Mouse (Mus musculus) erythroblast, embryonic 14.5 days (primary cell): Measurements from ENCODE around the gene Dlgap1. TPM values are rescaled to one million over a fixed set of nuclear protein-coding genes. Genes with fewer than 3 reads are reported as not detected.

ENCODE experiments used
- H3K27me3 ChIP-seq: 2 replicates; pipeline ENCODE4 v1.6.1; 2012; ENCODE audit warnings: inconsistent platforms; ENCODE audit not compliant: control insufficient read depth
- H3K36me3 ChIP-seq: 2 replicates; pipeline ENCODE4 v1.6.1; 2012; ENCODE audit warnings: mild to moderate bottlenecking, inconsistent platforms; ENCODE audit not compliant: control insufficient read depth
- H3K4me1 ChIP-seq: 2 replicates; pipeline ENCODE4 v1.6.1; 2012; ENCODE audit warnings: inconsistent platforms; ENCODE audit not compliant: control insufficient read depth
- H3K4me3 ChIP-seq: replicated peaks from 2 replicates; pipeline ENCODE3; 2012; ENCODE audit warnings: moderate library complexity, mild to moderate bottlenecking, inconsistent platforms
- H3K9me3 ChIP-seq: 2 replicates; pipeline ENCODE4 v1.6.1; 2012; ENCODE audit warnings: low read length, inconsistent platforms, mixed read lengths; ENCODE audit not compliant: control insufficient read depth
- GATA1 ChIP-seq: IDR thresholded peaks from 2 replicates; pipeline ENCODE4 v1.6.1; 2012; ENCODE audit warnings: low read length, inconsistent platforms, mixed read lengths
- TAL1 ChIP-seq: IDR thresholded peaks from 3 replicates; pipeline ENCODE4 v1.6.1; 2012; ENCODE audit warnings: low read length, inconsistent platforms, mixed read lengths
- polyA plus RNA-seq: library from polyadenylated mRNA; stranded (reverse); fragments of >175 nt; gene quantifications from 2 replicates; pipeline ENCODE4 v1.2.3, GENCODE M21; 2012

Dlgap1 gene
- polyA plus RNA-seq, 1 experiment, result not detected

DNA sequence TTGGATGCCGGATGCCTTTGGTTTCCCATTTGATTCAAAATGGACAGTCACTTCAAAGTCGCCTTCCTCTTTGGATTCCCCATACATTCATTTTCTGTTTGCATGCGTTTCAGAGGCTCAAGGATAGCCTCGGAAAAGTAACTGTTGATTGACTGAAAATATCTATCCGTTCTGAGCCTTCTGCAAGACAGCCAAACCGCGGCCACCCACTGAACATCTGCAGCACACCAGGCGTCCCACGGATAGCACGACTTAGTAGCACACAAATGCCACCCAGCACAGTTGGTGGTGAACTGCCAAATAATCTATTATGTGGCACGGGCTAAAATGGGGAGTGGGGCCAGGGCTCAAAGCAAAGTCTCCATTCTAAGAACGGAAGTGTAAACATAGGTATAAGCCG lies 705.1 kb downstream of the Dlgap1 start:
- TF ChIP-seq GATA1 (no peak), TAL1 (no peak)
- Histone ChIP-seq H3K9me3 (0 out of 2 replicates have a peak, but pooled peaks cover 2% of the 10 kb centered on the region), H3K4me3 (no peak overlapping the region), H3K27me3 (no peaks in the 10 kb centered on the region), H3K36me3 (no peaks in the 10 kb centered on the region), H3K4me1 (no peaks in the 10 kb centered on the region)

DNA sequence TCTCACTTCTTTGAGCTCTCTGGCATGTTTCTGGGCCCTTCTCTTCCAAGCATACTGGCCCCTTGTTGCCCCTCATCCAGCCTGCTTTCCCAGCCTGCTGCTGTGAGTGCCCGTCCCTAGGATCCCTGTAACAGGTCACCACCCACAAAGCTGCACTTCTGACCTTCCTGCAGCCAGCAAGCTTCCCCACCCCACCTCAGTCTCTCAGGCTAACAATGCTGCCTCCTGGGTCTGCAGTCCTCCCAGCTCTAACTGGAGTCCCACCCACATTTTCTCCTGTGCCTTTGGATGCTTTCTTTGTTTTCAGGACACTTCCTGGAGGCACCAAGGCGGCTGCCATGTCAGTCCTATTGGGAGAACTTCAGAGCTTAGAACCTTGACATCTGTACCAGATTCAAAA lies 707.6 kb downstream of the Dlgap1 start:
- H3K36me3 ChIP-seq, result no peaks in the 10 kb centered on the region
- no peaks in the 10 kb centered on the region for H3K27me3 ChIP-seq
- TF ChIP-seq GATA1 (no peak), TAL1 (no peak)
- no peak overlapping the region for H3K4me3 ChIP-seq
- no peaks in the 10 kb centered on the region for H3K4me1 ChIP-seq
- 0 out of 2 replicates have a peak, but pooled peaks cover 2% of the 10 kb centered on the region for H3K9me3 ChIP-seq

DNA sequence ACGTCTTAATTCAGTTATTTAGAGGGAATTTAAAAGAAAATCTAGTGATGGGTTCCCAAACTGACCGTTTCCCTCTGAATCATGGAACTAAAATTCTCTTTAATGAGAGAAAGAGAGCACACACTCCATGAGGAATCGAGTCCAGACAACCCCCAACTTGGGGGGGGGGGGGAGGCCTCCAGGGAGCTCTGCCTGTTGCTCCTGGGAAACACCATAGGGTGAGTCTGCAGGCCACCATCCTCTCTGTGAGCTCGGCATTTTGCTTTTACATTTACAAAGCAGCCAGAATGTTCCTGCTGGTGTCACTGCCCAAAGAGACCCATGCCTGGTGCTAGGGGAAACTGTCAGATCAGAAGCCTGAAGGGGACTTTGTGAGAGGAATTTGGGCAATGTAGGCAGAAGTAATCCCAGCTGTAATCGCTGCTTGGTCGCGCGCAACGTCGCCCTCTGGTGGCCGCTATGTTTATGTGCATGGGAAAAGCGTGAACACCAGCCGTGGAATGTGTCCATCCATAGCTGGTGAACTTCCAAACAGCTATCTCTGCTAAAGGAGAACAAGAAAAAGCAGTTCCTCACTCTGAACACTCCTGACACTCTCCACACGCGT lies 714.8 kb downstream of the Dlgap1 start:
- Histone ChIP-seq H3K9me3 (no peaks in the 10 kb centered on the region), H3K4me1 (no peaks in the 10 kb centered on the region), H3K27me3 (no peaks in the 10 kb centered on the region), H3K4me3 (no peak overlapping the region), H3K36me3 (no peaks in the 10 kb centered on the region)
- TF ChIP-seq GATA1 (no peak), TAL1 (no peak)

GRCm38 (mm10) chr17:70690174-70690573 lies 721.3 kb downstream of the Dlgap1 start:
- H3K4me1 ChIP-seq, result no peaks in the 10 kb centered on the region
- no peak overlapping the region for H3K4me3 ChIP-seq
- TF ChIP-seq TAL1, result no peak
- TF ChIP-seq GATA1, result no peak
- H3K9me3 ChIP-seq, result no peaks in the 10 kb centered on the region
- no peaks in the 10 kb centered on the region for H3K27me3 ChIP-seq
- H3K36me3 ChIP-seq, result no peaks in the 10 kb centered on the region

DNA sequence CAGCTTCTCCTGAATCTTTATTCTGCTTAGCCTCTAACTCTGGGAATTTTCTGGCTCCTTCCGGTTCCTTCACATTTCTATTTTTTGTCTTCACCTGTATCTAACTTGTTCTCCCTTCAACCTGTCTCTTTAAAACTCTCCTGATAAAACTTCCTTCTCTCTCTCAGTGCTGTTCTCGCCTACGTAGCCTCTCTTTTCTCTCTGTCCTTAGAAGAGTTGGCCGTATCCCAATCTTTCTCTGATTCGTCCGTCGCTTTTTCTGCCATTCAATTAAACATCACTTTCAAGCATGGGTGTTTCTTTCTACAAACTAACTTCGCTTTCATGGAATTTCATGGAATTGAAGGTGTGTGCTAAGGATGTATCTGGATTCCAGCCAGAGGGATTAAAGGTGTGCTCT lies 721.7 kb downstream of the Dlgap1 start:
- Histone ChIP-seq H3K9me3 (no peaks in the 10 kb centered on the region), H3K4me3 (no peak overlapping the region), H3K27me3 (no peaks in the 10 kb centered on the region), H3K36me3 (no peaks in the 10 kb centered on the region), H3K4me1 (no peaks in the 10 kb centered on the region)
- TF ChIP-seq GATA1 (no peak), TAL1 (no peak)

DNA sequence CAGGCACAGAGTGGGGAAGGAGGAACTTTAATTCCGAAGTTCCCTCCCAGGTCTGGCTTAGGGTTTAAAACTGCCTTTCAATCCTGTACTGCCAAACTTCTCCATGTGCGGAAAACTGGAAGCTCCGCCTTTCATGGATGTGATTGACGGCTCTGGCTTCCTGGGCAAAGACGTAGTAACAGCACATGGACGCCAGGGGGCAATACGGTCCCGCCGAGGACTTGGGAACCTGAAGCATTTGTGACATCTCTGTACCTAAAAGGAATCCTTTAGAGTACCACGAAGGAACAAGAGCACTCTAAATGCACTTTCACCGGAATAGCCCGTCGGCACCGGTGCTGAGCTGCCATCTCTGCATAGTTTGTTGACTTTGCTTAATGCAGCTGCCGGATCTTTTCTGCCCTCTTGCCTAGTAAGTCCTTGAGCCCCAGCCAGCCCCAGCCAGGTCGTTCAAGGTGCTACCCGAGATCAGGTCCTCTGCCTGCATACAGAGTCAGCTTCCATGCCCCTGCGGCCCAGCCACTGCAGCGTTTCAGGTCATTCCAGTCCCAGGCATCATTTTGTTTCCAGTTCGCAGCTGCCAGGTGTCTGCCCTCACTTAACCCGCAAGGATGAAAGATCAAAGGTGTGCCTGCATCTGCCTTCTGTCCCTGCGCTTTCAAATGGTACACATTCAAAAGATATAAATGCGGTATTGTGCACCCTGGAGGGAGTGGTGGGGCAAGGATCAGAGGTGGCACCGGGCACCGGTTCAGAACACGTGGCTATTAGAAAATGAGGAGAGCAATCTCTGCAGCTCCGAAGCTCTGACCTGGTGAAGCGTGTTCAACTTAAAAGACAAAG lies 738.3 kb downstream of the Dlgap1 start:
- Histone ChIP-seq H3K4me3 (no peak overlapping the region), H3K4me1 (no peaks in the 10 kb centered on the region), H3K36me3 (no peaks in the 10 kb centered on the region), H3K9me3 (no peaks in the 10 kb centered on the region), H3K27me3 (peaks cover 6% of the 10 kb centered on the region; the same call in 1 of the 2 replicates)
- TF ChIP-seq GATA1, result no peak
- no peak for TF ChIP-seq TAL1

DNA sequence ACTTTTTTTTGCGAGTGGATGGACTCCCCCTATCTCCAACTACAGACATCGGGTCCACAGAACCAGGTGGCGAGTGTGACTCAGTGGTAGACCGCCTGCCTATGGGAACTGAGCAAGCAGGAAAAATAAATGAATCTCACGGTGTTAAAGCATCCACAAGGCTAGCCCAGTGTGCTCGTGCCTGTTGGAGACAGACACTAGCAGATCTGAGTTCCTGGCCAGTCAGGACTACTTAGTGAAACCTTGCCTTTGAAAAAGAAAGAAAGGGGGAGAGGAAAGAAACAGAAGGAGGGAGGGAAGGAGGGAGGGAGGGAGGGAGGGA lies 738.9 kb downstream of the Dlgap1 start:
- no peaks in the 10 kb centered on the region for H3K9me3 ChIP-seq
- TF ChIP-seq TAL1, result no peak
- TF ChIP-seq GATA1, result no peak
- H3K27me3 ChIP-seq, result peaks cover 6% of the 10 kb centered on the region; the same call in 1 of the 2 replicates
- H3K4me1 ChIP-seq, result no peaks in the 10 kb centered on the region
- no peaks in the 10 kb centered on the region for H3K36me3 ChIP-seq
- H3K4me3 ChIP-seq, result no peak overlapping the region

DNA sequence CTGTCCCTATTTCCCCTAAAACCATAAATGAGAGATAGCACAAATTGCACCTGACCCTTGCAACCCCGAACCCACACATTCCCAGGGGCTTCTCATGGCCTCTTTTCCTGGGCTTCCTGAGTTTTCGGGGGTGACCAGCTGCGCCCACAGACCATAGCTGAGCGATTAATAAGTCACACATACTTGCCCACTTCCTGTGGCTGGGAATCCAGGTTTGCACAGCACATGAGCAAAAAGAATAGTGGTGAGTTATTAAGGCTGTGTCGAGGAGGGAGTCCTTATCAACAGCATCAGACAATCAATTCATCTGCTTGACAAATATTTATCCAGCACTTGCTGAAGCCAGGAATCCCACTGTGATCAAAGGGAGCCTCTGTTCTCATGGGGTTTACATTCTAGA lies 740.7 kb downstream of the Dlgap1 start:
- no peak overlapping the region for H3K4me3 ChIP-seq
- no peak for TF ChIP-seq TAL1
- no peak for TF ChIP-seq GATA1
- H3K4me1 ChIP-seq, result no peaks in the 10 kb centered on the region
- peaks cover 6% of the 10 kb centered on the region; the same call in 1 of the 2 replicates for H3K27me3 ChIP-seq
- H3K36me3 ChIP-seq, result no peaks in the 10 kb centered on the region
- H3K9me3 ChIP-seq, result no peaks in the 10 kb centered on the region

DNA sequence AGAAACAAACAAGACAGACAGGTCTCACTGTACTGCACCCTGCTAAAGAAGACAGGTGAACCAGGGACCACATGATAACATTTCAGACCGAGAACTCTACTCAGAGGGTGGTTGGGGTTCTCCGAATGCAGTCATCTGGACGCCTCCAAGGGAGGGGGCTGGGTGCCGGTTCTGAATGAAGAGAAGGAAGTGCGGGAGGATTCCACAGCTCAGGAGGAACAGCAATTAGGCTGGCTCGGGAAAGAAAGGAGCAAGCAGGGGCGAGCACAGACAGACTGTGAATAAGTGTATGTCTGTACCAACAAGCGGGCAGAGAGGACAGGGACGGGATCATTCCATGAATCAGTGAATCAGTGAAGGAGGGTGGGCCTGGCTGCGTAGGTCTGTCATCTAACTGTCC lies 744.6 kb downstream of the Dlgap1 start:
- no peaks in the 10 kb centered on the region for H3K9me3 ChIP-seq
- H3K4me3 ChIP-seq, result no peak overlapping the region
- no peak for TF ChIP-seq TAL1
- no peak for TF ChIP-seq GATA1

More for the DNA sequence above, 744.6 kb downstream of the Dlgap1 start:
- no peaks in the 10 kb centered on the region for H3K36me3 ChIP-seq
- no peaks in the 10 kb centered on the region; the same call in 1 of the 2 replicates for H3K27me3 ChIP-seq
- H3K4me1 ChIP-seq, result no peaks in the 10 kb centered on the region
